Mouse (Mus musculus): ENCODE results near the gene Myd88.
"Not testable (repeated sequence)": the region's sequence is repeated elsewhere in the genome, so short reads cannot be mapped to it uniquely, and the experiment has no call there.

Gene Myd88

DNA sequence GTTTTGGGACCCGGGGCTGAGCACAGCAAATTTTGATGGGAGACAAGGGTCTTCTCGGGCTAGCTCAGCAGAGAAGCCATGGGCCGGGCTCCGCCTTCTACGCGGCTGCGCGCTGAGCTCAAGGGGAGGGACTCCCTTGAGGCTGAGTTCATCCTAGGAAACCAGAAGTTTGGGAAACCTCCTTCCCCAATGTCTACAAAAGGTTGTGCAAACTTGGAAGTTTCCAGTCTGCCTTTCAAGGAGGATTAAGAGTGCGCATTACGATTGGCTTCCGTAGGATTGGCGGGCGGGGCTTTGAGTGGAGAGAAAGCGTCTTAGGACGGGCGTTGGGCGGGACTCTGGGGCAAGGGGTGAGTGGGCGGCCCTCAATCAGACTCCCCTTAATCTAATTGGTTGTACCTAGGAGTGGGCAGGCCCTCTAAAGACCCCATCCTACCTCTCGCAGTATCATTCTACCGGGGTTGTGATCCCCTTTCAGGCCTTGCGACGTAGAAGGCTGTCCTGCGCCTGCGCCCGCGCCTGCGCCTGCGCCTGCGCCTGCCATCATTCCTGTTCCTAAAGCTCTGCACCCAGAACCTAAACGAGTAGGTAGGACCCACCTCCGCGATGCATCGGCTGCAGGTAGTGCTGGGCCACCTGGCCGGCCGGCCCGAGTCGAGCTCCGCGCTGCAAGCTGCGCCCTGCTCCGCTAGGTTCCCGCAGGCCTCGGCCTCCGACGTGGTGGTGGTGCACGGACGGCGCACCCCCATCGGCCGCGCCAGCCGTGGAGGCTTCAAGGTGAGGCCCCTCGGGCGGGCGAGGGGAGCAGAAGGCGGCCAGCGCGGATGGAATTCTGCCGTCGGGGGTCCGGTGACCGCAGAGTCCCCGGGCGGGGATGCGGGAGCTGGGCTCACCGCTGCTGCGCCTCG lies at the start of gene Myd88:
TSS of gene Myd88 (minus strand) at position 503 of the 908 bp plus-strand sequence.
- peak; percentile 94 for DNase-seq (ENCODE audit: low spot score)

DNA sequence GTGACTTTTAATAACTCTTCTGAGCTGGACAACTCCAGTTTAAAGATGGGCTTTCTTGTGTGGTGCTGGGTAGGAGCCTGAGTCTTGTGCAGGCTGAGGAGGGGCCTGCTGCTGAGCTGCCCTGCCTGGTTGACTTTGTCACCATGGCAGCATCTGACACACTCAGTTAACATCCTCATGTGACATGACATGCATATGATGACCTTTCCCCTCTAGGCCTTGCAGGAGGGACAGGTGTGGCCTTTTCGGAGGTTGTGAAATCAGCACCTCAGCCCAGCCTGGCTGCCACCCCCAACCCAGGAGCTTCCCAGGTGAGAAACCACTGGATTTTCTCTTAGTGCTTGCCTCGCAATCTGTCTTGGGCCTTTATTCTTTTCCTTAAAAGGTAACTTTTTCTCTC lies 49.0 kb upstream of the Myd88 start:
- no peak for DNase-seq (ENCODE audit: low spot score)

- no peak for DNase-seq (ENCODE audit: low spot score)
Measured at GRCm38 (mm10) chr9:119388956-119389355, 47.7 kb upstream of the Myd88 start.

- DNase-seq (ENCODE audit: low spot score), result no peak
Measured at GRCm38 (mm10) chr9:119382603-119383002, 41.4 kb upstream of the Myd88 start.

DNA sequence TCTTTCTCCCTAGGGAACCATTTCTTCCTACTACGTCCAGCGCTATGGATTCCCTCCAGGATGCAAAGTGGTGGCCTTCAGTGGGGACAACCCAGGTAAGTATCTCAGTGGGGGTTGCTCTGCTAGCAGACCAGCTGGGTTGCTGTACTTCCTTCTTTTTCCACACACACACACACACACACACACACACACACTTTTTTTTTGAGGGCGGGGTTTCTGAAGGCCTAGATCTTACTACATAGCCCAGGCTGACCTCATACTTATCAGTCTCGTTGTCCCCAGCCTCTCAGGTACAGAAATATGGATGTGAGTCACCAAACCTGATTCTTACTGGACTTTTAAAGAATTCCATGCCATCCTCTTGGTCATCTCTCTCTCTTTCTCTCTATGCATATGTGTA lies 37.0 kb upstream of the Myd88 start:
- DNase-seq (ENCODE audit: low spot score), result no peak

- no peak for DNase-seq (ENCODE audit: low spot score)
Measured at GRCm38 (mm10) chr9:119375556-119375955, 34.3 kb upstream of the Myd88 start.

- no peak for DNase-seq (ENCODE audit: low spot score)
Measured at GRCm38 (mm10) chr9:119375008-119375407, 33.8 kb upstream of the Myd88 start.

- no peak for DNase-seq (ENCODE audit: low spot score)
Measured at GRCm38 (mm10) chr9:119371251-119371650, 30.0 kb upstream of the Myd88 start.

- DNase-seq (ENCODE audit: low spot score), result not testable (repeated sequence)
Measured at GRCm38 (mm10) chr9:119370770-119371169, 29.6 kb upstream of the Myd88 start.

- DNase-seq (ENCODE audit: low spot score), result no peak
Measured at GRCm38 (mm10) chr9:119368367-119368766, 27.2 kb upstream of the Myd88 start.

DNA sequence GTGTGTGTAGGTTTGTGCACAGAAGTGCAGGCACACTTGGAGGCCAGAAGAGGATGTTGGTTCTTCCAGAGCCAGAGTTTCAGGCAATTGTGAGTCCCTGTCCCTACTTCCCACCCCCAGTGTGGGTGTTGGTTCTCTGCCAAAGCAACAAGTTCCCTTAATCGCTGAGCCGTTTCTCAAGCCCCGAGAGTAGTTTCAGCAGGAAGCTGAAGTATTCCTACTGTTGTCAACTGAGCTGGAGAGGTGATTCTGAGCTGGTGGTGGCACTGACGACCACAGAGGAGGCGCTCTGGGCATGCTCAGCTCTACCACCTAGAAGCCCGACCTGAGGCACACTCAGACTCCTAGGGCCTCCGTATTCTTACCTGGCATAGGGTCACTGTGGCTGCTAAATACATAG lies 24.1 kb upstream of the Myd88 start, which contains the start of gene Slc22a14:
TSS of gene Slc22a14 (minus strand) at position 270 of the 400 bp plus-strand sequence.
- no peak for DNase-seq (ENCODE audit: low spot score)

- DNase-seq (ENCODE audit: low spot score), result no peak
Measured at GRCm38 (mm10) chr9:119363229-119363628, 22.0 kb upstream of the Myd88 start.

- no peak for DNase-seq (ENCODE audit: low spot score)
Measured at GRCm38 (mm10) chr9:119361416-119361815, 20.2 kb upstream of the Myd88 start.

- DNase-seq (ENCODE audit: low spot score), result no peak
Measured at GRCm38 (mm10) chr9:119358058-119358429, 16.8 kb upstream of the Myd88 start.

DNA sequence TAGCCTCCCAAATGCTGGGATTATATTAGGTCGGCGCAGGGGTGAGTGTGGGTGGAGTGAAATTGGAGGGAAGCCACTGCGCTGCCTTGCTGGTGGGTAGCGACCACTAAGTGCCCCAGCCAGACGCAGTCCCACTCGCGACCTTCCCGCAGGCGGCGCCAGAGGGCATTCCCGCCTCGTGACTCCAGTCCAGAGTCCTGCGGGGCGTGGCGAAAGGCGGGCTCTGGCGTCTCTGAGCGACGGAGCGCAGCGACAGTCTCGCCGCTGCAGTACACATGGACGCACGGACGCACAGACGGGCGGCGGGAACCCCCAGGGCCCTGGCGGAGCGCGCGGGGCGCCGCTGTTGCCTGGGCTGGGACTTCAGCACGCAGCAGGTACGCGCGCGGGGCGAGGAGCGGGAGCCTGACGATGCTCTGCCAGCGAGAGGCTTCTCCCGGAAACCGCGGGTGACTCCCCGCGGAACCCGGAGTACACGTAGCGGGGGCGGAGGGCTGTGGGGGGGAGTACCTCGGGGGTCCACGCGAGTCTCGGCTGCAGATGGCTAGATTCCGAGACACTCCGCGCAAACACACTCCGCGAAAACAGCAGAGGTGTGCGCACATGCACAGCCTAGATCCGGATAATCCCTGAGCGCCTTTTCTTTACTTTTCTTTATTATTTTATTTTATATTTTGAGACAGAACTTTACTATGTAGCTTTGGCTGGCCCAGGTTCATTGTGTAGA lies 16.3 kb upstream of the Myd88 start, which contains the start of gene Xylb:
TSS of gene Xylb (plus strand) at position 51 of the 727 bp plus-strand sequence.
- peak; percentile 81 for DNase-seq (ENCODE audit: low spot score)

GRCm38 (mm10) chr9:119355943-119356342 lies 14.7 kb upstream of the Myd88 start:
- no peak for DNase-seq (ENCODE audit: low spot score)

- DNase-seq (ENCODE audit: low spot score), result no peak
Measured at GRCm38 (mm10) chr9:119353926-119354325, 12.7 kb upstream of the Myd88 start.

DNA sequence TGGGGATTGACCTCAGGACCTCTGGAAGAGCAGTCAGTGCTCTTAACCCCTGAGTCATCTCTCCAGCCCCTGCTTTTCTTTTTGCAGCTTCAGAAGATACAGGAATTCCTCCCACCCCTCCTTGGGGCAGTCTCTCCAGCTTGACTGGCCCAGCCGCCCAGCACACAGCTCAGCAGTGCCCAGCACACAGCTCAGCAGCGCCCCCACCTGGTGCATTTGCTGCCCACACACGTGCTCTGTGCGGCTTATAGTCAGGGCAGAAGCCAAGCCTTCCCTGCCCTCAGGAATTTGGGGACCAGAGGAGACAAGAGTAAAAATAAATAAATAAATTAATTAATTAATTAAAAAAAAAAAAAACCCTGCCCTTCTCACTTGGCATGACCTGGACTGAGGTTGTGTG lies 10.8 kb upstream of the Myd88 start:
- DNase-seq (ENCODE audit: low spot score), result peak; percentile 69

GRCm38 (mm10) chr9:119350947-119351705 lies 9.9 kb upstream of the Myd88 start:
- DNase-seq (ENCODE audit: low spot score), result no peak

DNA sequence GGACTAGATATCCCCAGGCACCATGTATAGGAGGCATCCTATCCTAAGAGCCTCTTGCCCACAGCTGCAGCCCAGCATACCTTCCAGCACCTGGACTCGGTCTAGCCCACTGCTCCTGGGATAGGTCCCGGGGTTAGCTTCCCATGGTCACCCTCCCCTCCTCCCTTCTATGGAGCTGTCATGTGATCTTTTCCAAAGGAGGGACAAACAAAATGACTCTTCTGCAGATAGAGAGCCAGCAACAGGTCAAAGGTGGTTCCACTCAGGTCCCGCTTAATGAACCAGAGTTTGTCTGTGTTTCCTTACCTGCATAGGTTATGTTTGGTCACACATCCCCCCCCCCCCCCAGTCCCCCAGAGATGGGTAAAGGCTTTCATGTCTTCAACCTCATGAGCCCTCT lies 9.3 kb upstream of the Myd88 start:
- DNase-seq (ENCODE audit: low spot score), result no peak

- DNase-seq (ENCODE audit: low spot score), result no peak
Measured at GRCm38 (mm10) chr9:119346376-119346775, 5.2 kb upstream of the Myd88 start.

DNA sequence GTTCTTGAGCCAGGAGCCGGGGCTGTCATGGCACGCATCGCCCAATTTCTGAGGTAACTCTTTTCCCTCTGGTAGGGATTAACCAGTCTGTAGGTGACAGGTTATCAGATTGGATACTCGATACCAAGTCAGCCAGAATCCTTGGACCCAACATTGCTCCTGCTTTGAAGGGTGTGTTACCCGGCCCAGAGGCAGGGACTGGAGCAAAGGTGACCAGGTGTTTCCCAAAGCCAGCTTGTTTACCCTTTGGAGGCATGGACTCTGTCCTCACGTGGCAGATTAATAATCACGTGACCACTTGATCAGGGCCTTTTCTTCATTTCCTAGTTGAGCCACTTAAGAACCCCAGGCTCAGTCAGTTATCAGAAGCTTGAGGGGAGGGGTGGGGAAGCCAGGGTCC lies 1.5 kb upstream of the Myd88 start:
- DNase-seq (ENCODE audit: low spot score), result no peak

Measured in T-cell, adult 2 months (primary cell).